Mouse (Mus musculus) midbrain, postnatal 0 days (tissue): ENCODE data around the gene Syce3. TPM values are rescaled to one million over a fixed set of nuclear protein-coding genes. Genes with fewer than 3 reads are reported as not detected.

ENCODE experiments used
- ATAC-seq: fragments of 200-750 bp; cut with Nextera tagmentation; 2 replicates; pipeline ENCODE4 v1.8.0; 2017; ENCODE audit warnings: moderate number of reproducible peaks, mild to moderate bottlenecking, moderate TSS enrichment, moderate library complexity; ENCODE audit not compliant: low FRiP score
- DNase-seq: peaks from one replicate; pipeline ENCODE4 v3.0.0-alpha.2; 2015; ENCODE audit warnings: low spot score
- H3K27ac ChIP-seq: fragments of 300-500 bp; sonication (generic); 2 replicates; pipeline ENCODE4 v1.5.1; 2014; ENCODE audit warnings: low read depth, mild to moderate bottlenecking, low read length, mixed read lengths
- H3K27me3 ChIP-seq: fragments of 300-500 bp; sonication (generic); 2 replicates; pipeline ENCODE4 v1.6.1; 2014; ENCODE audit warnings: low read length, control low read depth, mixed read lengths; ENCODE audit not compliant: insufficient read depth
- H3K36me3 ChIP-seq: fragments of 300-500 bp; sonication (generic); 2 replicates; pipeline ENCODE4 v1.6.1; 2014; ENCODE audit warnings: low read length, control low read depth, mixed read lengths; ENCODE audit not compliant: insufficient read depth
- H3K4me1 ChIP-seq: fragments of 300-500 bp; sonication (generic); 2 replicates; pipeline ENCODE4 v1.6.1; 2014; ENCODE audit warnings: mild to moderate bottlenecking, control low read depth, antibody characterized with exemption, low read length, mixed read lengths; ENCODE audit not compliant: insufficient read depth
- H3K4me2 ChIP-seq: fragments of 300-500 bp; sonication (generic); 2 replicates; pipeline ENCODE4 v1.6.1; 2014; ENCODE audit warnings: low read depth, mild to moderate bottlenecking, low read length, mixed read lengths; ENCODE audit not compliant: poor library complexity, severe bottlenecking
- H3K4me3 ChIP-seq: fragments of 300-500 bp; sonication (generic); 2 replicates; pipeline ENCODE4 v1.5.1; 2014; ENCODE audit warnings: low read depth, mild to moderate bottlenecking, low read length, moderate library complexity
- H3K9ac ChIP-seq: fragments of 300-500 bp; sonication (generic); replicated peaks from 2 replicates; pipeline ENCODE4 v1.6.1; 2014; ENCODE audit warnings: mild to moderate bottlenecking, low read length, moderate library complexity, mixed read lengths; ENCODE audit not compliant: poor library complexity, severe bottlenecking
- H3K9me3 ChIP-seq: fragments of 300-500 bp; sonication (generic); 2 replicates; pipeline ENCODE4 v1.6.1; 2016; ENCODE audit warnings: low read length, control low read depth
- CTCF ChIP-seq: IDR thresholded peaks from 2 replicates; pipeline ENCODE4 v1.5.1; 2016; ENCODE audit warnings: antibody characterized with exemption, mild to moderate bottlenecking
- WGBS: fragments of 180-500 bp; shearing (Covaris S2); extraction: QIAGEN DNeasy Blood & Tissue Kit; methylation state at CpG from one replicate; pipeline ENCODE4 v1.1.7; 2014; 5-methylcytosine and 5-hydroxymethylcytosine counted together
- polyA plus RNA-seq: library from polyadenylated mRNA; unstranded; fragments of >200 nt; fragmentation: Nextera tagmentation; extraction: Ambion mirVana; gene quantifications from 2 replicates; pipeline ENCODE4 v1.2.1, GENCODE M21; 2015
- total RNA-seq: library from RNA; depleted of rRNA; stranded (reverse); fragments of >200 nt; gene quantifications from 2 replicates; pipeline ENCODE4 v1.2.3, GENCODE M21; 2014

The Syce3 gene
- total and polyA plus RNA-seq, 2 experiments from 2014 or later, result not detected

- DNase-seq (peak; percentile 92), ATAC-seq (peak; percentile 52)
- Histone ChIP-seq H3K4me3 (peak overlapping the region; percentile 68), H3K27ac (peak overlapping the region; percentile 82), H3K4me1 (peaks cover 5% of the 10 kb centered on the region; the same call in 1 of the 2 replicates), H3K9ac (peak overlapping the region; percentile 73), H3K36me3 (peaks cover 27% of the 10 kb centered on the region), H3K4me2 (peak overlapping the region; percentile 70), H3K27me3 (no peaks in the 10 kb centered on the region), H3K9me3 (no peaks in the 10 kb centered on the region)
- TF ChIP-seq CTCF, result no peak
- WGBS, result under 1% methylated on average over 15 of the region's 15 CpGs
Observed at GRCm38 (mm10) chr15:89356372-89356771, 53.9 kb downstream of the Syce3 start.

GRCm38 (mm10) chr15:89355241-89356187 lies 54.8 kb downstream of the Syce3 start, which contains the start of the genes Lmf2 and Ncaph2:
Gene Lmf2 (minus strand): TSS chr15:89355659.
Gene Ncaph2 (plus strand): TSS chr15:89355719.
- Histone ChIP-seq H3K4me2 (peak within 1 kb of the TSS; percentile 70), H3K4me3 (peak within 1 kb of the TSS; percentile 68), H3K9me3 (no peaks in the 10 kb centered on the region), H3K27me3 (no peaks in the 10 kb centered on the region), H3K9ac (peak within 1 kb of the TSS; percentile 73), H3K4me1 (peaks cover 5% of the 10 kb centered on the region; the same call in 1 of the 2 replicates), H3K27ac (peak within 1 kb of the TSS; percentile 82), H3K36me3 (peaks cover 27% of the 10 kb centered on the region)
- TF ChIP-seq CTCF, result no peak; the same call in 1 of the 2 replicates
- DNase-seq (peak; percentile 97), ATAC-seq (peak; percentile 88)
- under 1% methylated on average over 64 of the region's 64 CpGs for WGBS

DNA sequence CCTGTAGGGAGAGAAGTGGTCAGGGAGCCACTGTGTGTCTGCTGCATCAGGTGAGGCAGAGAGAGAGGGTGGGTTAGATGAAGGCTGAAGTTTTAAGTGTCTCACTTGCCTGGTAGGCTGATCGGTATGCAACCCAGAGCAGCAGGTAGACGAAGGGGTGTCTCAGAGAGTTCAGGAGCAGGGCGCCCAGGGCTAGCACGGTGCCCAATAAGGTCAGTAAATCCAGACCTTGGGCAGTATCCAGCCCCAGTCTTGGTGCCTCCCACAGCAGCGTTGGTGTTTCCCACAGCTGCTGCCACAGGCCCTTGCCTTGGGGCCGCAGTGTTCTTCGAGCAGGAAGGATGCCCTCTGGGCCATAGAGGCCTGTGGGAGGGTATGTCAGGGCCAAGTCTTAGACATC lies 55.8 kb downstream of the Syce3 start:
- WGBS, result 81% methylated on average over 7 of the region's 7 CpGs
- Histone ChIP-seq H3K27me3 (no peaks in the 10 kb centered on the region), H3K27ac (no peak overlapping the region), H3K4me1 (peaks cover 5% of the 10 kb centered on the region; the same call in 1 of the 2 replicates), H3K4me2 (peak overlapping the region; percentile 70), H3K9me3 (no peaks in the 10 kb centered on the region), H3K9ac (no peak overlapping the region; the same call in 1 of the 2 replicates), H3K36me3 (peaks cover 27% of the 10 kb centered on the region), H3K4me3 (peak overlapping the region; percentile 68)
- DNase-seq (no peak), ATAC-seq (no peak)
- no peak for TF ChIP-seq CTCF

DNA sequence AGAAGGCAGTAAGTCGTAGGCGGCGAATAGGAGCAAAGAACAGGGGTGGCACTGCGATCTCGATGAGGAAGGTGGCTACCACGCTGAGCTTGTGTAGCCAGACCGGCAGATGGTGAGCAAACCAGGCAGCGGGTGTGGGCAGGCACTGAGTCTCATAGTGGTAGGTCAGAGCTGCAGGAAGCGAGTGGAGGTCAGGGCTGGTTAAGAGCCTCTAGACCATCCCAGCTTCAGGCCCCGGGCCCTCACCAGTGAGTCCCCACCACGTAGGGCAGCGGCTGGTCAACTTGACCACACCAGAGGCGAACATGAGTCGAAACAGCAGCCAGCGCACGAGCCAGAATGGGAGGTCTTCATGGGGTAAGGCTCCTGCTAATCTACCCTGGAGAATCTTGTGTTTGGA lies 56.5 kb downstream of the Syce3 start:
- 93% methylated on average over 16 of the region's 16 CpGs for whole genome bisulfite sequencing
- Histone ChIP-seq H3K4me3 (no peak overlapping the region), H3K36me3 (peaks cover 27% of the 10 kb centered on the region), H3K9ac (no peak overlapping the region; the same call in 1 of the 2 replicates), H3K4me2 (no peak overlapping the region), H3K9me3 (no peaks in the 10 kb centered on the region), H3K27ac (no peak overlapping the region), H3K27me3 (no peaks in the 10 kb centered on the region), H3K4me1 (peaks cover 5% of the 10 kb centered on the region; the same call in 1 of the 2 replicates)
- DNase-seq, result no peak
- no peak for TF ChIP-seq CTCF
- no peak for ATAC-seq

GRCm38 (mm10) chr15:89352795-89353194 lies 57.5 kb downstream of the Syce3 start:
- peaks cover 5% of the 10 kb centered on the region; the same call in 1 of the 2 replicates for H3K4me1 ChIP-seq
- peaks cover 27% of the 10 kb centered on the region for H3K36me3 ChIP-seq
- DNase-seq (no peak), ATAC-seq (no peak)
- H3K4me2 ChIP-seq, result no peak overlapping the region
- 95% methylated on average over 12 of the region's 12 CpGs for WGBS
- H3K9ac ChIP-seq, result no peak overlapping the region
- no peak for TF ChIP-seq CTCF
- no peak overlapping the region for H3K27ac ChIP-seq
- H3K9me3 ChIP-seq, result no peaks in the 10 kb centered on the region
- no peak overlapping the region for H3K4me3 ChIP-seq
- H3K27me3 ChIP-seq, result no peaks in the 10 kb centered on the region

DNA sequence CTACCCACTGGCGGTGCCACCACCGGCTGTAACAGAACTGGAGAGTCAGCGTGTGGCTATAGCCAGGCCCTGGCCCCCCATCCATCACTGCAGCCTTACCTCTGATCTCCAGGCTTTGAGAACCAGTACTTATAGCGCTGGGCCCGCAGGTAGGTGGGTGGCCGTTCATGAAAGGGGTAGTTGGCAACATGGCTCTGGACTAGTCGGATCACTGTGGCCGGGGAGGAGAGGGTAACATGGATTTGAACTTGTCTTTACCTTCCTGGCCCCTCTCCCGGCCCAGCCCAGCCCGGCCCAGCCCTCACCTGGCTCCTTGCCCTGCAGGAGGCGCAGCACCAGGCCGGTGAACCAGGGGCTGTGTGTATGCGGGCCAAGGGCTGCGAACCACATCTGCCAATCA lies 58.2 kb downstream of the Syce3 start:
- Histone ChIP-seq H3K4me2 (no peak overlapping the region), H3K36me3 (peaks cover 27% of the 10 kb centered on the region), H3K9me3 (no peaks in the 10 kb centered on the region), H3K27ac (no peak overlapping the region), H3K27me3 (no peaks in the 10 kb centered on the region), H3K4me1 (peaks cover 5% of the 10 kb centered on the region; the same call in 1 of the 2 replicates), H3K9ac (no peak overlapping the region), H3K4me3 (no peak overlapping the region)
- no peak for TF ChIP-seq CTCF
- WGBS, result 96% methylated on average over 14 of the region's 14 CpGs
- DNase-seq (no peak), ATAC-seq (no peak)
